Mouse (Mus musculus): ENCODE results near the gene Ogn.
A peak's percentile ranks its signal among the peaks of the same experiment; 100 is the strongest.

Gene Ogn

GRCm38 (mm10) chr13:49644731-49645529, 37.1 kb downstream of the Ogn start:
- no peak for DNase-seq (ENCODE audit: low spot score in 2 of 2)

GRCm38 (mm10) chr13:49646019-49646418, 38.2 kb downstream of the Ogn start:
- no peak for DNase-seq (ENCODE audit: low spot score in 2 of 2)

DNA sequence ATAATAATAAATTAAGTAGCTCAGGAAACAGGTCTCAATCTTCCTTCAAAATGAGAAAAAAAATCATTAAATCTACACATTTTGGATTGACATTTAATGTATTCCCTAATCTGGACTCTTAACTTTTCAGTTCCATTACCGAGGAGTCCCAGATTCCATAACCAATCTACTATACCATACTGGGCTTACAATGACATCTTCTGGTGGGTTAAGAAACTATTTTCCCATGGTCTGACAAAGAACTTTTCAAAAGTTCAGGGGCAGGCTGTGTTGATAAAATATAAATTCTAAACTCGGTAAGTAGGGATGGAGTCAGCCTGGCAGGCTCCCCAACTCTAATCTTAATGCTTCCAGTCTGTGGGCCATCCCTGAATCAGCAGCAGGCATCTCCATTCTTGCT, 43.3 kb downstream of the Ogn start:
- DNase-seq (ENCODE audit: low spot score in 2 of 2), result no peak

- no peak for DNase-seq (ENCODE audit: low spot score in 2 of 2)
Observed at GRCm38 (mm10) chr13:49651781-49652351, 44.0 kb downstream of the Ogn start.

GRCm38 (mm10) chr13:49652481-49653179, 44.8 kb downstream of the Ogn start, which contains the start of the genes Cenpp and Nol8:
TSS of gene Cenpp (minus strand) at chr13:49652785.
TSS of gene Nol8 (plus strand) at chr13:49653078.
- peak; percentile 100 for DNase-seq (ENCODE audit: low spot score in 2 of 2)

DNA sequence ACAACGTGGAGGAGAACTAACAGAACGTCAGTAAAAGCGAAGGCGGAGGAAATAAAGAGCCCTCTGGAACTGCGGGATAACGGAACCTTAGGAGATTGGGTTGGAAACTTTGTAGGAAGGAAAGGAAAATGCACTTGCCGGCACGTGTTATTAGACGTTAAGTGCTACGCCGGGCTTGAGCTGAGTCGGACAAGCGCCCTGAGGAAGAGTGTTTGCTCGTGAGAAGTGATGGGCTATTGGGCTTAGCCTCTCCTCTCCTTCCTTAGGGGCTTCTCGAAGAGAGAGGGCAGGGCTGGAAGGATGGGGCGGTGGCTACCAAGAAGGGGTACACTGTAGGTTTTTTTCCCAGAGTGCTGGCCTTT, 45.3 kb downstream of the Ogn start:
- no peak for DNase-seq (ENCODE audit: low spot score in 2 of 2)

All from spleen, postnatal 4 days (tissue).